Mouse (Mus musculus) midbrain, embryonic 16.5 days (tissue): Measurements from ENCODE around the gene Nt5dc2. TPM values are rescaled to one million over a fixed set of nuclear protein-coding genes. Genes with fewer than 3 reads are reported as not detected.

Source experiments
- ATAC-seq: fragments of 200-750 bp; cut with Nextera tagmentation; 2 replicates; pipeline ENCODE4 v1.8.0; 2017; ENCODE audit warnings: moderate TSS enrichment
- H3K27ac ChIP-seq: fragments of 300-500 bp; sonication (generic); 2 replicates; pipeline ENCODE4 v1.5.1; 2014; ENCODE audit warnings: mild to moderate bottlenecking, low read length, mixed read lengths
- H3K27me3 ChIP-seq: fragments of 300-500 bp; sonication (generic); 2 replicates; pipeline ENCODE4 v1.6.1; 2014; ENCODE audit warnings: low read depth, low read length, mixed read lengths; ENCODE audit not compliant: control insufficient read depth, insufficient read depth
- H3K36me3 ChIP-seq: fragments of 300-500 bp; sonication (generic); 2 replicates; pipeline ENCODE4 v1.6.1; 2014; ENCODE audit warnings: mild to moderate bottlenecking, low read length, moderate library complexity, mixed read lengths; ENCODE audit not compliant: control insufficient read depth, insufficient read depth
- H3K4me1 ChIP-seq: fragments of 300-500 bp; sonication (generic); 2 replicates; pipeline ENCODE4 v1.6.1; 2014; ENCODE audit warnings: mild to moderate bottlenecking, low read length, mixed read lengths; ENCODE audit not compliant: control insufficient read depth, insufficient read depth
- H3K4me2 ChIP-seq: fragments of 300-500 bp; sonication (generic); 2 replicates; pipeline ENCODE4 v1.6.1; 2014; ENCODE audit warnings: mild to moderate bottlenecking, low read length, mixed read lengths
- H3K4me3 ChIP-seq: fragments of 300-500 bp; sonication (generic); 2 replicates; pipeline ENCODE4 v1.5.1; 2014; ENCODE audit warnings: low read depth, mild to moderate bottlenecking, low read length, moderate library complexity, mixed read lengths
- H3K9ac ChIP-seq: fragments of 300-500 bp; sonication (generic); 2 replicates; pipeline ENCODE4 v1.6.1; 2014; ENCODE audit warnings: low read depth, low read length, mixed read lengths
- H3K9me3 ChIP-seq: fragments of 300-500 bp; sonication (generic); replicated peaks from 2 replicates; pipeline ENCODE4 v1.6.1; 2014; ENCODE audit warnings: mild to moderate bottlenecking, low read length, mixed read lengths; ENCODE audit not compliant: control insufficient read depth, poor library complexity, severe bottlenecking
- WGBS: fragments of 180-500 bp; shearing (Covaris S2); extraction: QIAGEN DNeasy Blood & Tissue Kit; methylation state at CpG from one replicate; pipeline ENCODE4 v1.1.7; 2014; 5-methylcytosine and 5-hydroxymethylcytosine counted together
- polyA plus RNA-seq: library from polyadenylated mRNA; unstranded; fragments of >200 nt; fragmentation: Nextera tagmentation; extraction: Ambion mirVana; gene quantifications from 2 replicates; pipeline ENCODE4 v1.2.1, GENCODE M21; 2015

Gene Nt5dc2
- polyA plus RNA-seq, 1 experiment from 2014 or later: 170 TPM

- Histone ChIP-seq H3K4me2 (no peak overlapping the region), H3K27me3 (no peaks in the 10 kb centered on the region), H3K9me3 (no peaks in the 10 kb centered on the region), H3K36me3 (peaks cover 29% of the 10 kb centered on the region), H3K9ac (no peak overlapping the region), H3K4me3 (no peak overlapping the region), H3K27ac (no peak overlapping the region), H3K4me1 (peaks cover 6% of the 10 kb centered on the region; the same call in 1 of the 2 replicates)
- 76% methylated on average over 25 of the region's 35 CpGs for WGBS
- no peak for ATAC-seq
These were observed 7.5 kb downstream of the Nt5dc2 start for GRCm38 (mm10) chr14:31138219-31138896.

DNA sequence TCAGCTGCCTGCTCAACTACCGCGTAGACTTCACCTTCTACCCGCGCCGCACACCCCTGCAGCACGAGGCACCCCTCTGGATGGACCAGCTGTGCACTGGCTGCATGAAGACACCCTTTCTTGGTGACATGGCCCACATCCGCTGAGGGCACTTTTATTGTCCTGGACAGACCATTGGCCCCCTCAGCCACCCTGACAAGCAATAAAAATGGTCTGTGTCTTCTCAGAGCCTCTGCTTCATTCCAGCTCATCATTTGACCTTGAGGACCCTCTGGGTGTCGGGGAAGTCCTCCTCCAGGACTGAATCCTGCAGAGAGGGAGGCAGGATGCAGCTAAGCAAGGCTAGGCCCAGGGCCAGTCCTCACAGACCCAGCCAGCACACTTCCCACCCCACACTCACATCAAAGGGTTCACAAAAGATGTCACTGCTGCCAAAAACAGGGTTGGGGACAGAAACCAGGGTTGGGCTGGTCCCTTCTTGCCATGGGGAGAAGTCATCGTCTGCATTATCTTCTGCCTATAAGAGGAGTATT, 8.1 kb downstream of the Nt5dc2 start:
- no peak overlapping the region for H3K4me3 ChIP-seq
- H3K9me3 ChIP-seq: no peaks in the 10 kb centered on the region
- no peak overlapping the region for H3K4me2 ChIP-seq
- H3K27ac ChIP-seq: no peak overlapping the region
- 93% methylated on average over 9 of the region's 9 CpGs for WGBS
- H3K9ac ChIP-seq: no peak overlapping the region
- ATAC-seq: no peak
- H3K4me1 ChIP-seq: peaks cover 5% of the 10 kb centered on the region; the same call in 1 of the 2 replicates
- H3K36me3 ChIP-seq: peaks cover 29% of the 10 kb centered on the region
- H3K27me3 ChIP-seq: no peaks in the 10 kb centered on the region

- H3K9me3 ChIP-seq: no peaks in the 10 kb centered on the region
- 91% methylated on average over 12 of the region's 12 CpGs for WGBS
- no peaks in the 10 kb centered on the region for H3K27me3 ChIP-seq
- H3K4me1 ChIP-seq: no peaks in the 10 kb centered on the region
- H3K4me3 ChIP-seq: no peak overlapping the region
- peaks cover 29% of the 10 kb centered on the region for H3K36me3 ChIP-seq
- no peak overlapping the region for H3K9ac ChIP-seq
- H3K27ac ChIP-seq: no peak overlapping the region
- no peak overlapping the region for H3K4me2 ChIP-seq
- ATAC-seq: no peak
These were observed 8.8 kb downstream of the Nt5dc2 start for GRCm38 (mm10) chr14:31139666-31140065.

GRCm38 (mm10) chr14:31140141-31140540, 9.3 kb downstream of the Nt5dc2 start:
- 87% methylated on average over 15 of the region's 15 CpGs for WGBS
- Histone ChIP-seq H3K9ac (no peak overlapping the region), H3K36me3 (peaks cover 29% of the 10 kb centered on the region), H3K4me1 (no peaks in the 10 kb centered on the region), H3K4me2 (no peak overlapping the region), H3K4me3 (no peak overlapping the region), H3K27me3 (no peaks in the 10 kb centered on the region), H3K27ac (no peak overlapping the region), H3K9me3 (no peaks in the 10 kb centered on the region)
- no peak for ATAC-seq

- Histone ChIP-seq H3K4me3 (no peak overlapping the region), H3K27me3 (no peaks in the 10 kb centered on the region), H3K9ac (no peak overlapping the region), H3K27ac (no peak overlapping the region), H3K9me3 (no peaks in the 10 kb centered on the region), H3K4me2 (no peak overlapping the region), H3K4me1 (no peaks in the 10 kb centered on the region), H3K36me3 (peaks cover 22% of the 10 kb centered on the region)
- 95% methylated on average over 14 of the region's 14 CpGs for WGBS
- no peak for ATAC-seq
These were observed 10.2 kb downstream of the Nt5dc2 start for GRCm38 (mm10) chr14:31141011-31141410.

GRCm38 (mm10) chr14:31145694-31146093, 14.8 kb downstream of the Nt5dc2 start:
- no peak for ATAC-seq
- Histone ChIP-seq H3K27ac (no peak overlapping the region), H3K4me1 (no peaks in the 10 kb centered on the region), H3K27me3 (no peaks in the 10 kb centered on the region), H3K4me2 (no peak overlapping the region), H3K36me3 (no peaks in the 10 kb centered on the region), H3K4me3 (no peak overlapping the region), H3K9ac (no peak overlapping the region), H3K9me3 (no peaks in the 10 kb centered on the region)
- 93% methylated on average over 11 of the region's 11 CpGs for whole genome bisulfite sequencing

- Histone ChIP-seq H3K4me3 (no peak overlapping the region), H3K9ac (no peak overlapping the region), H3K27me3 (no peaks in the 10 kb centered on the region), H3K36me3 (no peaks in the 10 kb centered on the region), H3K4me2 (no peak overlapping the region), H3K4me1 (no peaks in the 10 kb centered on the region), H3K9me3 (no peaks in the 10 kb centered on the region), H3K27ac (no peak overlapping the region)
- ATAC-seq: no peak
- 84% methylated on average over 27 of the region's 27 CpGs for WGBS
These were observed 29.6 kb downstream of the Nt5dc2 start for GRCm38 (mm10) chr14:31160196-31161150.

DNA sequence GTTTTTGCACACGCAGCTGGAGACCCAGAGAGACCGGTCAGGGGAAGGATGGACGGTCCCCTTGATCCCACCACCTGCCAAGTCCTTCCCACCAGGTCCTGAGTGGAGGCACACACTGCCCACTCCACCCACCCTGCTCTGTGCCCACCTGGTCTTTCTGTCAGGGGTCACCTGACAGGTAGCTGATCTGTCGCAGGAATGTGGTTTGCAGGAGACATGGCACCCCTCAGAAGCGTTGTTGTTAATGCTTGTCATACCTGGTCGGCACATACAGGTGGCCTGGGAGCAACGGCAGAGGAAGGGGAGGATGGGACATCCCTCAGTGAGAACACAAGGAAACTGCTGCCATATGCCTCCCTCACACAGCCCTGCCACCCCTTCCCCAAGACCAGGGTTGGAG, 30.3 kb downstream of the Nt5dc2 start:
- H3K27me3 ChIP-seq: no peaks in the 10 kb centered on the region
- H3K9ac ChIP-seq: no peak overlapping the region
- H3K4me3 ChIP-seq: no peak overlapping the region
- H3K27ac ChIP-seq: no peak overlapping the region
- H3K4me2 ChIP-seq: no peak overlapping the region
- WGBS: 94% methylated on average over 7 of the region's 7 CpGs
- H3K36me3 ChIP-seq: no peaks in the 10 kb centered on the region
- H3K4me1 ChIP-seq: no peaks in the 10 kb centered on the region
- H3K9me3 ChIP-seq: no peaks in the 10 kb centered on the region
- ATAC-seq: no peak

- Histone ChIP-seq H3K9me3 (no peaks in the 10 kb centered on the region), H3K4me3 (no peak overlapping the region), H3K4me2 (no peak overlapping the region), H3K9ac (no peak overlapping the region), H3K27me3 (no peaks in the 10 kb centered on the region), H3K36me3 (no peaks in the 10 kb centered on the region), H3K4me1 (no peaks in the 10 kb centered on the region), H3K27ac (no peak overlapping the region)
- no peak for ATAC-seq
- WGBS: 64% methylated on average over 10 of the region's 10 CpGs
These were observed 30.8 kb downstream of the Nt5dc2 start for GRCm38 (mm10) chr14:31161638-31162037.
